Mouse (Mus musculus) small intestine, adult 2 months (tissue): Measurements from ENCODE around the gene Zdhhc17.

Experiments used
- CTCF ChIP-seq: fragments of 200-500 bp; IDR thresholded peaks from 2 replicates; pipeline ENCODE4 v1.5.1; 2012; ENCODE audit warnings: low read depth, mild to moderate bottlenecking, control low read depth, inconsistent platforms, low read length, moderate library complexity, mixed read lengths; ENCODE audit not compliant: insufficient replicate concordance, insufficient read length; ENCODE audit errors: extremely low read depth
- POLR2A ChIP-seq: fragments of 200-500 bp; IDR thresholded peaks from 2 replicates; pipeline ENCODE4 v1.6.1; 2012; ENCODE audit warnings: low read depth, mild to moderate bottlenecking, control low read depth, inconsistent platforms, low read length, moderate library complexity

DNA sequence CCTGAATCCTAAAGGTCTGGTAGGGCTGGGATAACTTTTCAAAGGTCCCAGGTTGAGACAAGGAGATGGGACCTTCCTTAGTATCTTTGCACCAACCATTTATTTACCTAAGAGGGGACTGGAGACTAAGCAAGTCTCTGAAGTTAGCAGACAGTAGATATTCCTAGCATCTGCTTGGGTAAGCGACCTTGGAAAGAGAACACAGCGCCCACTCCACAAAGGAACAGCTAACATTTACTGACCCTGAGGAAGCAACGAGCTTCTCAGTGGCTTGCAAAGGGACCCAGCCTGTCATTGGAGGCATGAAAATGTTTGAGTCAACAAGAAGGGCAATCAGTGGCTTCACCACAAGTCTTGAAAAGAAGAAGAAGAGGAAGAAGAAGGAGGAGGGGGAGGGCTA, 40.1 kb upstream of the Zdhhc17 start:
- no peak for TF ChIP-seq CTCF
- no peak for TF ChIP-seq POLR2A
